Mouse (Mus musculus) left cerebral cortex, adult 11 months (tissue): ENCODE measurements around the gene Dpy30.

Source experiments
- DNase-seq: peaks from one replicate; pipeline ENCODE4 v3.0.0; 2022; ENCODE audit warnings: low spot score

The Dpy30 gene

DNA sequence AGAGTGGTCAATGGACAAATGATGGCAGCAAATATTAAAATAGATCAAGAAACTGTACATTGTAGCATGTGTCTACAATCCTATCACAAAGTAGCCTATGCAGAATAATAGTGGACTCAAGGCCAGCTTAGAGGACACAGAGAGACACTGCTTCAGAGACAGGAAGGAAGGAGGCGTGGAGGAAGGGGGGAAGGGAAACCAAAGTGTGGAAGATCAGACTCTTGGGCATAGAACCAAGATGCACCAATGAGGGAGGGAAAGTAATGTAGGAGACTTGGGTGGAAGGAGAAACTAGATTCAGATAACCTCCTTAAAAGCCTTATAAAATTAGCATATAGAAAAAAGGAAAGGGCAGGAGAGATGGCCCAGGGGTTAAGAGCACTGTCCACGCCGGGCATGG, 61.3 kb downstream of the Dpy30 start:
- no peak for DNase-seq
